Mouse (Mus musculus) right cerebral cortex, postnatal 4 days (tissue): ENCODE data around the gene Gm7879.
"Not testable (repeated sequence)": the region's sequence is repeated elsewhere in the genome, so short reads cannot be mapped to it uniquely, and the experiment has no call there.

Experiments
- DNase-seq: peaks from one replicate; pipeline ENCODE4 v3.0.0-alpha.2; 2022

The Gm7879 gene

DNA sequence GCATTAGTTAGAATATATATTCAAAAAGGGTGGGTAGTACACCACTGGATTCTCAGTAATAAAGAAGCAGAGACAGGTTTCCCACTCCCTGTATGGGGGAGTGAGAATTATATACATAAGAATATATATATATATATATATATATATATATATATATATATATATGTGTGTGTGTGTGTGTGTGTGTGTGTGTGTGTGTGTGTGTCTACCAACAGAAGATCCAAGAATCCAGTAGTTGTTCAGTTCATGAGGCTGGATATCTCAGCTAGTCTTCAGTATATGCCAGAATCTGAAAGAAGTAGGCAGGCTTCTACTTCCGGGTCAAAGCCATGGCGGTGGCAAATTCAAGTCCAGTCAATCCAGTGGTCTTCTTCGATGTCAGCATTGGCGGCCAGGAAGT is at the start of gene Gm7879:
TSS of gene Gm7879 (plus strand) at position 301 of the 400 bp plus-strand sequence.
- not testable (repeated sequence) for DNase-seq

- DNase-seq, result no peak
Observed at GRCm38 (mm10) chr5:43863642-43864041, 49.3 kb upstream of the Gm7879 start.

DNA sequence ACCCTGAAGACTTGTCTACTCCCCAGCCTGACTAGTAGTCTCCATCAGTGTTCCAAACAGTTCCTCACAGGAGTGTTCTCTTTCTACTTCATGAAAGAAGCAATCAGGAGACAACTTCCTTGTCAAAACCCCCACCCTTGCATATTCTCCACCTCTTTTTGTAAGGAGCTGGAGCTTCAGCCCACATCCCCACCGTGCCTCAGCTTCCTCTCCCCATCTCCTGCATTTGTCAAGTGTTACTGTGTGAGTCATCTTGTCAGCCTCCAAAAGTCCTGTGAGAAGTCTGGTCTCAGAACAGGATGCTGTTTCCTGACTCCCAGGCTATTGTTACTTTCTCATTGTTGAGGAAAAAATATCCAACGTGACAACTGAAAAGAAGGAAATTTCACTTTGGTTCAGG is 47.6 kb upstream of the Gm7879 start:
- no peak for DNase-seq

DNA sequence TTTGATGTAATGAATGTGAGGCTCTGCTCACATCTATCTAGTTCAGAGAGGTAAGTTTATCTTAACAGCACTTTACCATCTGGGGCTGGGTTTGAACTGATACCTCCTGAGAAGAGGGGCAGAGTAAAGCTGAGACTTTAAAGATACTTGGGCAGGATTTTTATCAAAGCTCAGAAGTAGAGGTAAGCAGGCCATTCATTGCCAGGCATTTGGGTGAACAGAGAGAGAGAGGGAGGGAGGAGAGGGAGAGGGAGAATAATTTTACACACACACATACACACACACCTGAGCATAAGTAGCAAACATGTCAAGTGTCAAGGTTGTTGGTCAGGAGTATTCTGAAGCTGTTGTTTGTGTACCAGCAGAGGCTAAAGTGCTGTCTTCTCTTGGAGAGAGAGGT is 44.7 kb upstream of the Gm7879 start, which contains the start of gene Cd38:
TSS of gene Cd38 (plus strand) at position 301 of the 400 bp plus-strand sequence.
- DNase-seq, result no peak

- peak; percentile 23 for DNase-seq
Observed at GRCm38 (mm10) chr5:43868711-43869600, 44.0 kb upstream of the Gm7879 start.

- DNase-seq, result no peak
Observed at GRCm38 (mm10) chr5:43871845-43872244, 41.1 kb upstream of the Gm7879 start.

- no peak for DNase-seq
Observed at GRCm38 (mm10) chr5:43872652-43873051, 40.3 kb upstream of the Gm7879 start.

GRCm38 (mm10) chr5:43882034-43882433 is 30.9 kb upstream of the Gm7879 start:
- DNase-seq, result no peak

GRCm38 (mm10) chr5:43885060-43885820 is 27.7 kb upstream of the Gm7879 start:
- DNase-seq, result no peak

DNA sequence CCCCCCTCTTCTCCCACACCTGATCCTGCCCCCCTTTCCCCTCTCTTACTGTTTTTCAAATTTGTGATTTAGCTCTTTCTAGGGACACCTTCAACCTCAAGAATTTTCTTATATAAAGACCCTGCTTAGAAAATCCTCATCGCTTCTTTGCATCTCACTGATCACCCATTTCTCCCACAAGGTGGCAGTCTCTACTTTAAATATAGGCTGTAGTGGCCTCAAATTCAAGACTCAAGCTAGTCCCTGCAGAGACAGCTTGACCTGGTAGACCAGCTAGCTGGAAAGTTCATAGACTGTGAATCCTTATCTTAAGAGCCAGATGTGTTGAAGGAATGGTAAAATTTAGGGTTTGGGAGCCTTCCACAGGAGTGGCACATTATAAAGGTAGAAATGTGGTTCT is 20.6 kb upstream of the Gm7879 start:
- DNase-seq, result peak; percentile 25

- no peak for DNase-seq
Observed at GRCm38 (mm10) chr5:43894113-43894512, 18.8 kb upstream of the Gm7879 start.

- no peak for DNase-seq
Observed at GRCm38 (mm10) chr5:43895931-43896330, 17.0 kb upstream of the Gm7879 start.

GRCm38 (mm10) chr5:43904685-43905084 is 8.3 kb upstream of the Gm7879 start:
- DNase-seq, result no peak

DNA sequence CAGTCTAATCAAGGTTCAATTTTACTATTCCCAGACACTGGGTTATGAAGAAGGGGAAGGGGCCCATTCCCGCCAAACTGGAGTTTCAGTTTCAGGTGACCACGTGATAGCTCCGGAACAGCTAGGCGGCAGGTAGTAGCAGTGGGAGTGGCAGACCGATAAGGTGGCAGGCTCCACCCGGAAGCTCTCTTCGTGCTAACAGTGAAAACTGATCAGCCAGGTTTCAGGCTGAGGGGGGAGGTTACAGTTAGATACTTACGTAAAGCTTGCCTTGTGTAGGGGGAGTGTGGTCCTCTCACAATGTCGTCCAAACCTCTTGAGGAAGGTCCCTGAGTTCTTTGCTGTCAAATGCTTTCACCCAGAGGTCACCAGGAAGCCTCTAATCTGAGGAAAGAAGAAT is 3.7 kb upstream of the Gm7879 start:
- DNase-seq, result no peak

- DNase-seq, result no peak
Observed at GRCm38 (mm10) chr5:43910006-43910405, 2.9 kb upstream of the Gm7879 start.

DNA sequence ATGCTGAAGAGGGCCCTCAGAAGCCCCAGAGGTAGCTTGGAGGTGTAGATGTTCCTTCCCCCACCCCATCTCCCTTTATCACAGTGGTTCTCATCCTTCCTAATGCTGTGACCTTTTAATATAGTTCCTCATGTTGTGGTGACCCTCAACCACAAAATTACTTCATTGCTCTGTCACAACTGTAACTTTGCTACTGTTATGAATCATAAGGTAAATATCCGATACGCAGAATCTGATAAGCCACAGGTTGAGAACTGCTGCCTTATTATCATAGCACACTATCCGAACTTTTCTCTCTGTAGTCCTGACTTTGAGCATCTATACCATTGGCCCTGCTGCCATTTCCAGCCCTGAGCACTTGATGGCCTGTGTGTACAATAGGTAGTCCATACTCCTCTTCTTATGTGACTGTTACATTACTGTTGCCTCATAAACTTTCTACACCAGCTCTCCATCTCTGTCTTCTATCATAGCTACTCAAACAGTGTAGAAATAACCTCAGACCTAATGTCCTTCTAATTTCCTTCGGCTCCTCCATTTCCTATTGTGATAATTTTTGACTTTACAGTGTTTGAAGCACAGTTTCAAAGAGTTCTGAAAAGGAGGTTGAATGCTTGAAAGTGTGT is 2.4 kb downstream of the Gm7879 start:
- DNase-seq, result no peak

GRCm38 (mm10) chr5:43921877-43922276 is 8.9 kb downstream of the Gm7879 start:
- DNase-seq, result no peak

GRCm38 (mm10) chr5:43923933-43924332 is 11.0 kb downstream of the Gm7879 start:
- DNase-seq, result peak; percentile 46

- DNase-seq, result no peak
Observed at GRCm38 (mm10) chr5:43927729-43928128, 14.8 kb downstream of the Gm7879 start.

DNA sequence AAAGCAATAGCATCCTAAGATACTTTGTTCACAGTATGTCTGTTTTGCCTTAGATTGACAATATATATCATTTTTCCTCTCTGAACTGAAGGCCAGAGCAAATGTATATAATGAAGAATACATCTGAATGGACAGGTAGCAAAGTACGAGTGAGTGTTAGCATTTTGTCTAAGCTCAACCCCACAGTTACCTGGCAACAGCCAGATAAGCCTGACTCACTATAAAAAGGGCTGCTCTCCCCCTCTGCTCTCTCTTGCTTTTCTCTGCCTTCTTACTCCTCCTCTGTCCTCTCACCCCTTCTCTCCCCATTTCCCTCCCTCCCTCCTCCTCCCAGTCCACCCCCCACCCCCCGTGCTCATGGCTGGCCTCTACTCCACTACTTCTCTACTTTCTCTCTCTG is 20.3 kb downstream of the Gm7879 start:
- no peak for DNase-seq

DNA sequence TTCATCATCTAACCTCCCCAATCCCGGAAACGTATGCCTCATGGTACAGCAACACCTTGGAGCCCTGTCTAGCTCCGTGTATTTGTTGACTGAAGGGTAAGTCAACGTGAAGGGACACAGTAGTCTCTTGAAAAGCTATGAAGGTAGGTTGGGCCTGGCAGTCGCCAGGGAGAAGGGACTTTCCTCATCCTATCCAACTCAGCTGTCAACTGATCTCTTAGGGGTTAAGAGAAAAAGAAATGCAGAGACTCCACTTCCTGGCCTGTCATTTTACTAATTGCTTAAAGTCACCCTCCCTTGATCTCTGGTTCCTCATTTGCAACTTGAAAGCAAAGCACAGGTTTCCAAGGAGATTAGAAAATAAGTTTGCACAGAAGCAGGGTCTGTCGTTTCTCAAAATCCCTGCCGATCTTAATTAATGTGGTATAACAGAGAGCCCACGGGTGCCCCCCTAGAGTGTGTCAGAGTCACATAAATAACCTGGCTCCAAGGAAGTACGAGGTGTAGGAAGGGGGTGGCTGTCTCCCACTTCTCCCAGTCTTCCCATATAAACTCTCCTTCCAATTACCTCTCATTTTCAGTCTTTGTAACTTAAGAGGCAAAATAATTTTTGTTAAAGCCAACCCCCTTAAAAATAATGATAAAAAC is 34.5 kb downstream of the Gm7879 start:
- no peak for DNase-seq

GRCm38 (mm10) chr5:43948111-43948743 is 35.3 kb downstream of the Gm7879 start:
- DNase-seq, result peak; percentile 11
